Mouse (Mus musculus) gonadal fat pad, adult 2 months (tissue): ENCODE measurements around the gene Dock3. TPM values are rescaled to one million over a fixed set of nuclear protein-coding genes. Genes with fewer than 3 reads are reported as not detected.

Source experiments
- DNase-seq: peaks from one replicate; pipeline ENCODE4 v3.0.0-alpha.2; 2012; ENCODE audit warnings: low read depth
- polyA plus RNA-seq: library from polyadenylated mRNA; depleted of rRNA; stranded (reverse); fragments of >200 nt; gene quantifications from 2 replicates; pipeline ENCODE4 v1.2.3, GENCODE M21; 2012

Dock3 gene
- polyA plus RNA-seq, 1 experiment = 1.5 TPM

DNA sequence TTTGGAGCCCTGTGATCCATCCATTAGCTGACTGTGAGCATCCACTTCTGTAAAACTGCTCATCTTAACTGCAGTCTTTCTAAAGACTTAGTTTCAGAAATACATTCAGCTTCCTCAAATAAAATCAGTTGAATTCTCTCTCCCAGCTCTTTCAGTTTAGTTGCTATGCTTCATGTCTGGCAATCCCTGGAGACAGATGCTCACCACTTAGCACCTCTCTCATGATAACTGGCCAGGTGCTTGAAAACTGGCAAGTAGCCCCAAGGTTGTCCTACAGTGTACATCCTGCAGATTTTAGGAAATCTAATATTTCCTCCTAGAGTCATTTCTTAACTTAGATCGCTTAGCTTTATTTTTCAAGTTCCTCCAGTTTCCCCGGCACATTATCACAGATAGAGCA, 193.8 kb downstream of the Dock3 start:
- no peak for DNase-seq

DNA sequence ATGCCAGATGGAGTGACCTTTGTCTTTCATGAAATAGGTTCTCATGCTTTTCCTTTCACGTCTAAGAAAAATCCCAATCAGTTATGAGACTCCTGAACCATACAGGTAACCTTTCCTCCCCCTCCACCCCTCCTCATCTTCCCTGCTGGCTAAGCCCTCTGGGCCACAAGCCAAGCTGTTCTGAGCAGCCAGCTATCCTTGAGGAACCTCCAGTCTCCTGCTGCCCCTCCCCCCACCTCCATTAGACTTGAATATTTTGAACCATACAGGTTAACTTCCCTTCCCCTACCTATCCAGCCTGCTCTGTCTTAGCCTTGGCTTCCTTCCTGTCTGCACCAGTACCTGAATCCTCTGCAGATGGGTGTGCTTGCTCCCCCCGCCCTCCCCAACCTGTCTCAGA, 204.1 kb downstream of the Dock3 start:
- no peak for DNase-seq

DNA sequence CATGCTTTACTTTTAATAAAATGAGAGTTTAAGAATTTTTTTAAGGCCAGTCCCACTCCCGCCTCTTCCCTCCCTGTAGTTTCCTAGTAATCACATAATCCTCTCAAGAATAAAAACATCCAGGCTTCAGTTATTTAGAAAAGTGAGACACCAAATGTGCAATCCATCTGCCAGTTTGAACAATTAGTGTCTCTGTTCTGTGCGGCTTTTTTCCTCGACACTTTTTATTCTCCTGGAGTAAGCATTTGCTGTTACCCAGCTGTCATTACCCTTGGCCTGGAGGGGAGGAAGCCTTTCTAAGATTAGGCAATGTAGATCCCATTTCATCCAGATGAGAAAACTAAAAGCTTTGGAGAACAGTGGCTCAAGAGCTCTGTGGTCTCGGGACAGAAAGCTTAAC, 221.9 kb downstream of the Dock3 start:
- no peak for DNase-seq

DNA sequence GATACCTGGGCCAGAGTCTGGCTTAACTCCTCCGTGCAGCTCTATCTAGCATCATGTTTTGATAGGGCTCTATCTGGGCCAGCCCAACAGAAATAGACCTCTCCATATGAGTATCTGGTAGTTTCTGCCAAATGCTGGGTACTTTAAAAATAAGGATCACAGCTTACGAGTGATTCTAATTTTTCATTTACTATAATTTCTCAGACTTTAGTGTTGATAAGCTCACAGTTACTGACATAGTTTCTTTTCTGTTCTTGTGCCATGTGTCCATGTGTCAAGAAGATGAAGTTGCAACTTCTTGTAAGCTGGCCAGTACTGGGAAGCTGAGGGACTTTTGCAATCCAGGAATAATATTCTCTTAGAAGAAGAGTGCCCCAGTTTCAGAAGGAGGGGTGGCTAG, 228.5 kb downstream of the Dock3 start:
- DNase-seq = no peak

DNA sequence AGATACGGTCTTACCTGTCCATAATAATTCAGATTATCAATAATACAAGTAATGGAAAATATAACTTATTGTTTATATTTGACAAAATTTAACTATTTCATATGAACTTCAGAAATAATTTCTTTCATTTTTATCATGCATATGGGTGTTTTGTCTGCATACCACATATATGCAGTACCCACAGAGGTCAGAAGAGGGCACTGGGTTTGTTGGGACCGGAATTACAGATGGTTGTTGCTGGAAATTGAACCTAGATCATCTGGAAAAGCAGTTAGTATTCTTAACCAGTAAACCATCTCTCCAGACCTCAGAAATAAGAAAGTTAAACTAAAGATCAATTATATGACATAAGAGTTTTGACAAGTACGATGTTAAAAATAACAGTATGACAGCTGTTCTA, 261.0 kb downstream of the Dock3 start:
- DNase-seq = no peak

DNA sequence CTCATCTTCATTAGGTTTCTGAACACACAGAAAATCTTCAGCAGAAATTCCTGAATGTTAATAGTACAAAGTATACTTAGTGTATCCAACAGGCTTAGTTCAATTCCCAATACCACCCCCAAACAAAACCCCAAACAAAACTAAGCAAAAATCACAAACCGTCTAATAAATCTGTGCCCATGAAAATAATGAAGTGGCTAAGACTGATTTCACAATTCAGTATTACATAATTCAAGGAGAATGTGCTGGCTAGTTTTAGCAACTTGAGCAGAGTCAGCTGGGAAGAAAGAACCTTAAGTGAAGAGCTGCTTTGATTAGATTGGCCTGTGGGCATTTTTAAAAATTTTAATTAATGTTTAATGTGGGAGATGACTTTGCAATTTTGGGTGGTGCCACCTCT, 273.3 kb downstream of the Dock3 start:
- DNase-seq = no peak

DNA sequence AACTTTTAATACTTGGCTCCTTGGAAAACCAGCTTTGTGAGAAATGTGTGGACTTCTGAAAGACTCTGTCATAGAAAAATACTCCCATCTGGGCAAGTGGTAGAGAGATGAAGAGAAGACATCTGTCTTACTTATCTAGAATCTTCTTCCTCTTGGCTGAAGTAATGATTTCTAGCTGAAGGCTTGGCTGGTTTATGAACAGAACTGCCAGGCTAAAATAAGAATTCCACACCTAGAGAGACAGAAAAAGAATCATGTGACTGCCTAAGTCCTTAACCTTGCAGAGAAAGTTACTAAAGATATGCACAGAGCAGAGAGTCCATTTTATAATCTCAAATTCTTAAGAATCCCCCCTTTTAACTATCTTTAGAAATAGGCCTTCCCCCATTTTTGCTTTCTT, 276.2 kb downstream of the Dock3 start:
- DNase-seq = no peak

DNA sequence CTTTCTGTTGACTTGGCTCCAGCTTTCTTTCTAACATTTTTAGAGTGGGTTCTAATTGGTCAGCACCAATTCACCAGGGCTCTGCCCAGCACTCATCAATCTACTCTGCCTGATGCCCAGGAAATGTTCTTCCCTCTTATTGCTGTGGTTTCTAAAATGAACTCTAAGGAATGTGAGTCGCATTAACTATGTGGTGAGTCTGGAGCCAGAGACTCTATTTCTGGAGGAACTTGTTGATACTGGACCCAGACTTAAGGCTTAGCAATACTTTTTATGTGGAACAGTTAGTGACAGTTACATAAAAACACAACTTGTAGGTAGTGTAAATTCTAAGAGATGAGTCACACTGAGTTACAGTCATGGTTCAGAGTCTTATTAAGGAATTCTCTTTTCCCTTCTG, 296.7 kb downstream of the Dock3 start:
- DNase-seq = no peak

DNA sequence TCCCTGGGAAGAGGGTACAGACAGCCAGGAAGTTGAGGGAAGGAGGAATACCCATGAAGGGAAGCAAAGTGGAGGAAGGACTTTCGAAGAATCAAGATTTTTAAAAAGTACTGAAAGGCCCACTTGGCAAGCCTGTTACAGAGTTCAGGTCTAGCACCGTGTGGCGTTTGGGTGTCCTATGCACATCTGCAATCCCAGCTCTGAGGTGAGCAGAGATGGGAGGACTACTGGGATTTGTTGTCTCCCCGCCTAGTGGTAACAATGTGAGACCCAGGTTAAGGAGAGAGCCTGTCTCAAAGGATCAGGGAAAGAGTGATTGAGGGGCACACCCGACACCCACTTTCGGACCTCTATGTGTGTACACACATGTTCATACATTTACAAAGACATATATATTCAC, 316.8 kb downstream of the Dock3 start:
- no peak for DNase-seq

DNA sequence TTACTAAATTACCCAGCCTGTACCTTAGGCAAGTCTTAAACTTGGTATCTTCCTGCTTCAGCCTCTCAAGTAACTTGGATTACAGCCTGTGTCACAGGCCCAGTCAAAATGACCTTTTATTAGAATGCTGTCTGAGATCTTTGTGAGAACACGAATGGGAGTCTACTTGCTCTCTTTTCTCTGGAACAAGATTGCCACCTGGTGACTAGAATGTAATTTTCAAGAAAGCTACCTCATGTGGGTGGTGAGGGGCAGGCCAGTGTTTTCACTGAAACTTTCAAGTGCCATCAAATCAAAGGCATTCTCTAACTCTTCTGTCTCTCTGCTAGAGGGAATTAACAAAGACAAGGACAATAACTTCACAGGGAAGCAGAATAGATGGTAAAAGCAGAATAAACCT, 317.9 kb downstream of the Dock3 start:
- DNase-seq = no peak

DNA sequence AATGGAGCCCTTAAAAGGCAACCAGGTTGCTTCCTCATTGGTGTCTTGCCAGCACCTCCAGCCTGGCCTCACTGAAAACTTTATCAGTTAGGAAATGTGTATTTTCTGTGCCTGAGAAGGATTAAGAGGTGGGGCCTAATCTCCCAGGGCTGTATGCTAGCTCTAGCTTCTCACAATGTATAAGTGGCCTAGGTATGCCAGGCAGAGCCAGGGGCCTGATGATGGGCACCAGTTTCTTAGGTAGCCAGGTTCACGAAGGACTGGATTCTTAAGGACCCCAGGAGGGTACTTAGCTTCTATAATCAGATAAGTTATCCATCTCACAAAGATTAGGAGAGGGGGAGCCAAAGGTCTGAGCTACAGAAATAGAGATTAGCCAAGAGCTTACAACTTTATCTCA, 320.1 kb downstream of the Dock3 start:
- DNase-seq = no peak

DNA sequence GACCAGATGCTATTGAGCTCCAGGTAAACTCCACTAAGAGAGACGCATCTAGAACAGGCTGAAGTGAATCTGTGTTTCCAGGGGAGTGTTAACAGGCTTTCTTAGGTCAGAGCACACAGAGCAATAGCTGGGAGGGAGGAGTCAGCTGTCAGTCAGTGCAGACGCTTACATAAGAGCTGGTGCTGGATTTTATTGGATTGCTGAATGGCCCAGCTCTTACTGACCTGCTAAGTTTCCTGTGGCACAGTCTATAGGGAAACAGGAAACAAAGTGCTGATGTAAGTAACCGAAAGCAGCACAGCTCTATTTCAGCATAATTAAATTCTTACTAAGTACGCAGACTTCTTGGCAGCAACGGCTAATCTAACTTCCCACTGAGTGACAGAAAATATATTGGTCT, 323.0 kb downstream of the Dock3 start:
- DNase-seq = no peak

DNA sequence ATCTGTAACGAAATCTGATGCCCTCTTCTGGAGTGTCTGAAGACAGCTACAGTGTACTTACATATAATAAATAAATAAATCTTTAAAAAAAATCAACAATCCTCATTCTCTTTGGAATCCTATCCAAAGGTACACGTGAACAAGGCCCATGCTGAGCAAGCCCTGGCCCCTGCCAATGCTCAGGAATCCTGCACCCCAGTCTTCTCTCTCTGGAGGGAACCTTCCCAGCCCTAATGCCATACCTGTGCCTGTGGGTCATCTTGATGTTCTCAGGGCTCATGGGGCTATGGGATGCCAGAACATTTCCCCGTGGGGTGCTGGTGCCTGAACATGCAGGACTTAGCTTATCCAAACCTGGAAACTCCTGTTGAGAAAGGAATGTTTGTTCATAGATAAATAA, 323.5 kb downstream of the Dock3 start:
- no peak for DNase-seq

DNA sequence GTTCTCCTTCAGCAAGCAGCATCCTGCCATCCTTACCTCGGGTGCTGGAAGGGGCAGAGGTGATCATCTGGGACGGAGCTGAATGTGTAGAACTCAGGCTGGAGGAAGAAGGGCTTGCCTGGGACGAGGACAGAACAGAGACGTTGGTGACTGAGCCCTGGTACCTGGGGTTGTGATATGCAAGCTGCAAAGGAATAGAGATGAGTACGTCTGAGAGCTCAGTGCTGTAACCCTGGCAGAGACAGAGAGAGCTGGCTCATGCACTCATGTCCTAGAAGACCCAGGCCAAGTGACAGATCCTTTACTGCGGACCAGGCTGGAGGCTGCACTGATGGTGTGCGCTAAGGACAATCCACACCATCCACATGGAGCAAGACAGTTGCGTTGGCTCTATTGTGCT, 325.1 kb downstream of the Dock3 start:
- no peak for DNase-seq

DNA sequence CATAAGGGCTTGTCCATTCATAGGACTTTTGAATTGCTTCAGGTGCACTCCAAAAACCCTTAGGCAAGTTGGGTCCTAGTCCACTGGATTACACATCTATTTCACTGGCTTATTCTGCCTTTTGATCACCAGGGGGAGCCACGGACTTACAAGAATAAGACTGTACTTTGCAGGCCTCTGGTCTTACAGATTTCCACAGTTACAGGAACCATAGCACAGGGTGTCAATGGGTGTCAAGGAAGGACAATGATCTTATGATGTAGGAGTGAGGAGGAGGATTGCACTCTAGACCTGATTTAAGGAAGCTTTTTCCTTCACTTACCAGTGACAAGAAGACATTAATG, 327.9 kb downstream of the Dock3 start:
- DNase-seq = no peak

DNA sequence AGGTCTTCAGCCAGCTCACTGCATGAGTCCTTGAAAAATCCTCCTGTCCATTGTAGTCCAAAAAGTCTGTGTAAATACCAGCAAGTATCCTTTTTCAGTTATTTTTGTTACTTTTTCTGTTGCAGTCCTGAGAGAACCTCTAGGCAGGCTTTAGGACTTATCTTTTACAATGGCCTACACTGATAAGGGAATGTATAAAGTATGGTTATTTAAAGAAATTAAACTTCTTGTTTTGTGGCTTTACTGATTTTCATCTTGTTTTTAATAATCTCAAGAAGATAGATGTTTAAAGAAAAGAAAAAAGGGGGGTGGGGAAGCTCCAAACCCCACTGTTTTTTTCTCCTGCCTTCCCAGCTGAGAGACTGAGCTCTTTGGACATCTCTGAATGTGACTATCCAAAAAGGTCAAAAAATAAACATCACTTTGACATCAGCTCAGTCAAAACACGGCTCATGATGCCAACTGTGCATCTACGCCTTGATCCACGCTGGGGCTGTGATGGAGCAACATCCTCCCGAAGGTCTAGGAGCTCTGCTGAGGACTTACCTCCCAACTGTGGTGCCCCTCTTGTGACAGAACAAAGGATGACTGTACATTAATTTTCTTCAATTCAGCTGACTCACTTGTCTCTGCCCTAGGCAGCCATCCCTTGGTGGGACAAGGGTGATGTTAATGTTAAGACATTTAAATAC, 328.5 kb downstream of the Dock3 start:
- DNase-seq = no peak

DNA sequence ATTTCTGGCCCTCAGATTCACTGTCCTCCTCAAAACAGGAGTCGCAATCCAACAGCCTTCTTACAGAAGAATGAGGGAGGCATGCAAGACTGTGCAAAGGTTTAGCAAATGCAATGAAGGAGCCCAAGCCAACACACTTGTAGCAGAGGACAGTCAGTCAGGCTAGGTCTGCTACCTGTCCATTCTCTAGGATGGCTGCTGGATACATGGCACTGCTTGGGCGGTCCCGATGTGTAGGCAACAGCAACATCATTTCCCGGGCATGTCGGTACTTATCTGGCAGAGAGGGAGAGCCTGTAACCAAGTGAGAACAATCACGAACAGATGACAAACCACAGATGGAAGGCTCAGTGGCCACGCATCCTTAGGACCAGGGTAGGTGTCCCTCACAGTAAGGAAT, 330.1 kb downstream of the Dock3 start:
- no peak for DNase-seq

DNA sequence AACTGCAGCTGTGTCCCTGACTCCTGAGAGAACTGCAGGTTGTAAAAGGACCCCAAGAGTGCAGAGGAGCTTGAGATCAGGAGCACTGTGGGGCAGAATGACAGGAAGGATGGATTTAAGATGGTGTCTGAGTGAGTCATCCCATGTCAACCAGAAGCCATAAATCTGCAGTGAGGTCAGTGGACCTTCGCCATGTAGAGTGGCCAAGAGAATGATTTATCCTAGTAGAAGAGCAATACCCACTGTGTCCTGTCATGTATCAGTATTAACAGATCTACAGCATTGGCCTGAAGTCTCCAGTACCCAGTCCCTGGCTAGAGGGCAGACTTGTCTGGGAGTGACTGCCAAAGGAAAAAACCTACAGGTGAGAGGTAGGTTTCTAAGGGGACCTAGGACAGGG, 332.8 kb downstream of the Dock3 start:
- no peak for DNase-seq

DNA sequence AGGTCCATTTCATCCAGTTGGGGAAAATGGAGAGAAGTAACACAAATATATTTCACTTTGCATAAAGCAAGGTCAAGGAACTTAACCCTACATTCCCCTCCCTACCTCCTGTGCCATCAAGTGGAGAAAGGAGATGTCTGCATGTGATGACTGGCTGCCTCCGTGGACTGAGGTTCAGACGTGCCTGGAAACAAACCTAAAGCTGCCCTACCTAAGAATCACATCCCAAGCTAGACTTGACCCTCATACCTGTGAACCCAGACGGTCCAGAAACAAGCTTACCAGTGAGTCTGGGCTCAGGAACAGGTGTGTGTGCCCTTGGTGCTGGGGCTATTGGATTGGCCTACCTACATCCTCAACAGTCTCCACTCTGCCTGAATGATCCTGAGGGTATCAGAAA, 338.4 kb downstream of the Dock3 start:
- DNase-seq = no peak

DNA sequence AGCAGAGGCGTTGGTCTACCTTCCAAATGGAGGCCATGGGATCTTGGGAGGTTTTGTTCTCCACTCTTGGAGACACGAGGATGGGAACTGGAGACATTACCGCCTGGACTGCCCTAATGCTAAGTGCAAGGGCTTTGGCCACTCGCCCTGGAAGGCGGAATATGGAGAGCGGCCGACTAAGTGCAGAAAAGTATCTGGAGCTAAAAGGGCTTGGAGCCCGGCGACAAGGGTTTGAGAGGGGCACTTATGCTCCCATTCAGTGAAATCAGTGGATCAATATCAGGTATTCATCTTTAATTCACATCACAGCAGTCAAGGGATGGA, 339.2 kb downstream of the Dock3 start:
- DNase-seq = no peak

DNA sequence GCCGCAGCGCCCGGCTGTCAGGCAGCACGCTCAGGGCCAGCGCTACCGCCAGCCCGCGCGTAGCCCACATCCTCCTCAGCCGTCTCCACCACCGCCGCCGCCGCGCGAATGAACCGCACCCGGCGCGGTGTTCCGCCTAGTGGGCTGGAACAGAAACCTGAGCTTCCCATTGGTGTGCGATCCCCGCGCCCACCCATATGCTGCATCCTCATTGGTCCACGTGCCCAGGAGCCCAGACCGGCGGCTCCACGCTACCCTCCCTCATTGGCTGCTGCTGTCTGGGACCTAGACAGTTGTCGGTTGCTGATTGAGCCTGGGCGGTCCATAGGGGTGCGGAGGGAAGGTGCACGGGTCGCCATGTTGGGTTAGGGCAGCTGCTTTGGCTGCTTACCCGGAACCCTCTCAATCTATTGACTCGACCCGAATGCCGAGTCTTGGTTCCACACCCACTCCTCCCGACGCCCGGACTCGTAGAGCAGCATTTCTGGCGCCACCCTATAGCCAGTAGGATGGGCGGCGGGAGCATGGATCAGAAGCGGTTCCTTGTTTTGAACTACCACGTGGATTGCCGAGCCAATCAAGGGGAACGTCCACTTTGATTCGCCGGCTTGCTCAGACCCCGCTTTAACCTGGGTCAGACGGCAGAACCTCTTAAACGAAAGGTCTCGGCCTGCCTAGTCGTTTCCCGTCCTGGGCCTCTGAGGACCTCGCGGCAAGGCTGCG, 339.7 kb downstream of the Dock3 start, which contains the start of gene Manf:
Gene Manf (minus strand): TSS at position 151 of the 723 bp plus-strand sequence.
- DNase-seq = peak; percentile 88

DNA sequence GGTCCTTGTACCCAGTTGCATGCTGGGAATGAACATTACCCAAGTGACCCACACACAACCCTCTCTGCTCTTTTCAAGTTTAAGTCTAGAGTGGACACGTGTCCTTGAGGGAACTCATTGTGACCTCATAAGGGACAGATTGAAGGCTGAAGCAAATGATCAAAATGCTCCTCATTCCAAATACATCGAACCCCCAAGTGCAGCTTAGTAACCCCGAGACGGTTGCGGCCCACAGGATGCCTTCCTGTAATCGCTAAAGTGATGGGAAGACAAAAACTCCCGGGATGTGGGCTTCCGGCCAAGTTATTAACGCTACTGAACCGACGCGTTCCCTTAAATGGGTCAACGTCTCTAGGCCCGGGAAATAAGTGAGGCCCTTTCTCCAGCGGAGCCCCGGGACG, 340.4 kb downstream of the Dock3 start:
- DNase-seq = no peak

DNA sequence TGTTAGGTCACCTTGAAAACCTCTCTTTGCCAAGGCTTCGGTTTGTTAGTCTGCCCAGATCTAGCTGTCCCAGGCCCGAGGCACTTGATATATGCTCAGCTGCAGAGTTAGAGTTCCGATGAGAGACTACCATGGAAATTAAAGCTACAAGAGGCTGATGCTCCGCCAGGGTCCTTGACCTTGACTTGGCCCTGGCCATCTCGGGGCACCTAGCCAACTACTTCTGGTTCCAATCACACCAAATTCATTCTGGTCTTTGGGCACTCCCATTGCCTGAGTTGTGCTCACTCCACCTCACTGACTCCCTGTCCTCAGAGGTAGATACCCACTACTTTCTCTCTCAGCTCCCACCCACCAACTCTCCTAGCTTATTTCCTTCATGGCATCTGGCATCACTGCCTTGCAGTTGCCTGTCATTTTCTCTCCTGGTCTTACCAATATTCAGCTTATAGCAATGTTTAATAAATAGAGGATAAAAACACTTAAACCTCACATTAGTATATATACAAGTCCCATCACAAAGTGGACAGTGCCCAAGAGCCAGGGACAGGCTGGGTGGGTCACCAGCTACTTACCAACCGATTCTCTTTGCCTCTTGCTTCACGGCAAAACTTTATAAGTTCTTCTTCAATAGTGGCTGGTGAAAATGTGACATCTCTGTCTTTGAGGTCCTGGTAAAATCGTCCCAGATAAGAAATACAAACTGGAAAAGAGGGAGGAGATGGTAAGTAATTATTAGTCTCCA, 341.0 kb downstream of the Dock3 start:
- no peak for DNase-seq
